Comparison of ENCODE assay signal across 10 mouse cellular contexts in genomic region chr1:55665828-55666673, GRCm38 (mm10).
DNase-seq lines count a peak whose midpoint lies in the region; ATAC-seq lines count a peak whose summit lies in the region.
"Had no signal": no experiment of that assay in that cellular context is flagged by ENCODE, and none has a peak within 500 bp of the region (broad histone marks: within the 10 kb centered on the region; RNA-seq: fewer than 3 reads in every experiment).

No protein-coding gene starts in this region.

- ATAC-seq in hindbrain, embryonic 12.5 days (ENCODE audit: low FRiP score), result peak; percentile 89
- ATAC-seq in midbrain, embryonic 13.5 days, result peak; percentile 86
- no peak for ATAC-seq in inflammation-experienced regulatory T-cells, adult 6 months

- WGBS in hindbrain, embryonic 12.5 days, result 29% methylated on average over 11 of the region's 11 CpGs
- WGBS in midbrain, embryonic 13.5 days, result 11% methylated on average over 11 of the region's 11 CpGs

- peak overlapping the region; percentile 30 for H3K4me2 ChIP-seq in hindbrain, embryonic 12.5 days (replicated peaks)
- H3K4me2 ChIP-seq in midbrain, embryonic 13.5 days (replicated peaks), result peak overlapping the region; percentile 33
- H3K4me2 ChIP-seq: embryonic facial prominence, embryonic 13.5 days had no signal

- no peaks in the 10 kb centered on the region for H3K27me3 ChIP-seq in hindbrain, embryonic 12.5 days
- H3K27me3 ChIP-seq in midbrain, embryonic 13.5 days, result 0 out of 2 replicates have a peak, but pooled peaks cover 6% of the 10 kb centered on the region
- H3K27me3 ChIP-seq: embryonic facial prominence, embryonic 13.5 days had no signal

- H3K9ac ChIP-seq in hindbrain, embryonic 12.5 days, result no peak overlapping the region
- H3K9ac ChIP-seq in midbrain, embryonic 13.5 days (replicated peaks), result 0 out of 2 replicates have a peak overlapping the region, but pooled peaks have one; percentile 28
- H3K9ac ChIP-seq: embryonic facial prominence, embryonic 13.5 days had no signal

- DNase-seq in layer of hippocampus, adult 11-12 months (ENCODE audit: low spot score), result peak; percentile 60
- DNase-seq in layer of hippocampus, adult 9-10 months (ENCODE audit: low spot score), result no peak
- peak; percentile 34 to 70 for DNase-seq in cerebellum, postnatal 4 days (ENCODE audit: low spot score in 2 of 2)
- no peak for DNase-seq in urinary bladder, postnatal 14 days (ENCODE audit: low spot score)
- DNase-seq in testis, postnatal 14 days (ENCODE audit: low spot score), result no peak

- H3K27ac ChIP-seq in hindbrain, embryonic 12.5 days, result peak overlapping the region; percentile 81
- H3K27ac ChIP-seq in midbrain, embryonic 13.5 days, result peak overlapping the region; percentile 86
- H3K27ac ChIP-seq: embryonic facial prominence, embryonic 13.5 days had no signal

- no peaks in the 10 kb centered on the region for H3K36me3 ChIP-seq in hindbrain, embryonic 12.5 days
- H3K36me3 ChIP-seq in midbrain, embryonic 13.5 days, result no peaks in the 10 kb centered on the region
- H3K36me3 ChIP-seq: embryonic facial prominence, embryonic 13.5 days had no signal

- no peak overlapping the region for H3K4me3 ChIP-seq in hindbrain, embryonic 12.5 days
- 0 out of 2 replicates have a peak overlapping the region, but pooled peaks have one; percentile 0 for H3K4me3 ChIP-seq in midbrain, embryonic 13.5 days (replicated peaks)
- H3K4me3 ChIP-seq: embryonic facial prominence, embryonic 13.5 days; myocyte had no signal

- H3K4me1 ChIP-seq in hindbrain, embryonic 12.5 days, result peaks cover 20% of the 10 kb centered on the region
- peaks cover 37% of the 10 kb centered on the region for H3K4me1 ChIP-seq in midbrain, embryonic 13.5 days (replicated peaks)
- H3K4me1 ChIP-seq: embryonic facial prominence, embryonic 13.5 days had no signal

- no peaks in the 10 kb centered on the region for H3K9me3 ChIP-seq in hindbrain, embryonic 12.5 days (replicated peaks)
- H3K9me3 ChIP-seq in midbrain, embryonic 13.5 days, result no peaks in the 10 kb centered on the region
- H3K9me3 ChIP-seq: embryonic facial prominence, embryonic 13.5 days had no signal

Comparison
In these comparisons a context has a peak if more than half of its experiments do, and no peak if none do; other contexts are left out.
1. DNase-seq: peak in layer of hippocampus, adult 11-12 months (single experiment) and cerebellum, postnatal 4 days (2 of 2); none in layer of hippocampus, adult 9-10 months (single experiment), urinary bladder, postnatal 14 days (single experiment) and testis, postnatal 14 days (single experiment).